Mouse (Mus musculus) hematopoietic multipotent progenitor cell, adult 10-12 weeks (in vitro differentiated cells): ENCODE measurements around the gene Clk4. TPM values are rescaled to one million over a fixed set of nuclear protein-coding genes. Genes with fewer than 3 reads are reported as not detected.

ENCODE experiments used
- polyA plus RNA-seq: library from polyadenylated mRNA; stranded (reverse); fragments of >175 nt; gene quantifications from 2 replicates; pipeline ENCODE4 v1.2.3, GENCODE M21; 2012; ENCODE audit warnings: low replicate concordance

Gene Clk4
- 3.4 and 8.8 TPM in 2 replicates for polyA plus RNA-seq

GRCm38 (mm10) chr11:51261680-51262219 is at the start of gene Clk4:
TSS of gene Clk4 (plus strand) at chr11:51261730.

DNA sequence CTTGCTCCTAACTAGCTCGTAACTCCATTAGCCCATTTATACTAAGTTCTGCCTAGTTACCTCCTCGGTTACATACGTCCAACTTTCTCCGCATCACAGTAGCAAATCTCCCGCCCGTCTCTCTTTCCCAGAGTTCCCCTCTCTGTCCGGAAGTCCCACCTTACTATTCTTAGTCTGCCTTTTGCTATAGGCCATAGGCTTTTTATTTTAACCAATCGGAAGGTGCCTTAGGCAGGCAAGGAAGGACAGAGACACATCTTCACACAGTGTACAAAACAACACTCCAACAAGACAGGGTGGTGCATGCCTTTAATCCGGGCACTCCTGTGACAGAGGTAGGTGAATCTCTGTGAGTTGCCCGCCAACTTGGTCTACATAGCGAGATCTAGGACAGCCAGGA is 41.2 kb upstream of the Clk4 start, which contains the start of gene Gm12569:
Gene Gm12569 (plus strand): TSS at position 166 of the 400 bp plus-strand sequence.

DNA sequence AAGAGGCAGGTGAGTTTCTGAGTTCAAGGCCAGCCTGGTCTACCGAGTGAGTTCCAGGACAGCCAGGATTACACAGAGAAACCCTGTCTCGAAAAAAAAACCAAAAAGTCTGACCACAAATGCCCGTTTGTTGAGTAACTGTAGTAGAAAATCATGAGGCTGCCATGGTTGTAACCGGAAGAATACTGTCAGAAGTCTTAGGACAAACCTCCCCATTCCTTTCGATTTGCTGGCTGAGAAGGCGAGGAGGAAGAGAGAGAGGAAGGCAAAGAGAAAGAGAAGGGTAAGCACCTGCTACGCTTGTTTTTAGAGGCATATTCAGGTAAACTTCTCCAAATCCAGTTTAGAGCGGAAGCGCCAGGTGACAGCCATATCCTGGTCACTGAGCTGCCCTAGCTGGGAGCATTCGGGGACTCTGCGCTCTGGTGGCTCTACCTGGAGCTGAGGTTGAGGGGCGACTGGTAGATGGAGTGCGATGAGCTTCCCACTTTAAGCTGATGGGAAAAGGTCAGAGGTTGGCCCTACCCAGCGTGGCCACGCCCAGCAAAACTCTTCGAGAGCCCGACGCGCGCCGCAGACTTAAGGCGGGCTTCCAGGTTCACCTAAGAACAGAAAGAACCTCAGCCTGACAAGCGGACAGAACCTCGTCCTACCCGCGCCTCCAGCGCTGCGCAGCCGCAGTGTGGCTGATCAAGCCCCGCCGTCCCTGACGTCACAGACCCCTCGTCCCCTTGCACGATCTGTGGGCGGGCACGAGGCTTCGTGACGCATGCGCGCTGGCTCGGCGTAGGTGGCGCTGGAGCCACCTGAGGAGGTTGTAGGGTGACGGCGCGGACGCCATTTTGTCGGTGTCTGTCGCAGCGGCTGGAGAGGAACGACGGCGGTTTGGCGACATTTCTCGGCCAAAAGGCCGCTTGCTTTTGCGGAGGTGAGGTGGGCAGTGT is 1.1 kb downstream of the Clk4 start, which contains the start of gene BC049762:
Gene BC049762 (minus strand): TSS at position 705 of the 944 bp plus-strand sequence.

GRCm38 (mm10) chr11:51289564-51290041 is 28.1 kb downstream of the Clk4 start, which contains the start of gene Col23a1:
TSS of gene Col23a1 (plus strand) at chr11:51289920.

Other genes with a start within 250 kb of the Clk4 start
- not detected in 2 replicates for gene Olfr54, start 247.5 kb upstream of the Clk4 start, polyA plus RNA-seq
- not detected in 2 replicates for gene Olfr1375, start 213.6 kb upstream of the Clk4 start, polyA plus RNA-seq
- gene Zfp354a, start 202.5 kb upstream of the Clk4 start, polyA plus RNA-seq: 0.71 TPM in 1 of 2 replicates, not detected in the other
- not detected in 2 replicates for gene Gm12569, start 41.3 kb upstream of the Clk4 start, polyA plus RNA-seq
- 0.18 TPM in 1 of 2 replicates, not detected in the other for gene BC049762, start 1.3 kb downstream of the Clk4 start, polyA plus RNA-seq
- gene Col23a1, start 28.2 kb downstream of the Clk4 start, polyA plus RNA-seq: 0.50 and 1.1 TPM in 2 replicates